Mouse (Mus musculus) E14TG2a.4 (cell line): ENCODE measurements around the gene Fam155a.

Experiments
- H3K27me3 ChIP-seq: 2 replicates; pipeline ENCODE4 v1.6.1; 2014; ENCODE audit warnings: low read length, control low read depth; ENCODE audit not compliant: insufficient read depth
- H3K36me3 ChIP-seq: 2 replicates; pipeline ENCODE4 v1.6.1; 2014; ENCODE audit warnings: low read length, control low read depth; ENCODE audit not compliant: insufficient read depth
- H3K4me1 ChIP-seq: replicated peaks from 2 replicates; pipeline ENCODE4 v1.6.1; 2014; ENCODE audit warnings: low read depth, low read length, control low read depth
- H3K4me3 ChIP-seq: replicated peaks from 2 replicates; pipeline ENCODE4 v1.5.1; 2014; ENCODE audit warnings: mild to moderate bottlenecking, low read length
- H3K9me3 ChIP-seq: 2 replicates; pipeline ENCODE4 v1.6.1; 2014; ENCODE audit warnings: low read length, control low read depth
- CTCF ChIP-seq: conservative IDR thresholded peaks from 2 replicates; pipeline ENCODE4 v1.5.1; 2014; ENCODE audit warnings: low read length
- NANOG ChIP-seq: IDR thresholded peaks from 2 replicates; pipeline ENCODE4 v1.6.1; 2014; ENCODE audit warnings: borderline replicate concordance, low read length, mixed read lengths
- POU5F1 ChIP-seq: IDR thresholded peaks from 2 replicates; pipeline ENCODE4 v1.6.1; 2014; ENCODE audit warnings: low read length, borderline replicate concordance

Gene Fam155a

DNA sequence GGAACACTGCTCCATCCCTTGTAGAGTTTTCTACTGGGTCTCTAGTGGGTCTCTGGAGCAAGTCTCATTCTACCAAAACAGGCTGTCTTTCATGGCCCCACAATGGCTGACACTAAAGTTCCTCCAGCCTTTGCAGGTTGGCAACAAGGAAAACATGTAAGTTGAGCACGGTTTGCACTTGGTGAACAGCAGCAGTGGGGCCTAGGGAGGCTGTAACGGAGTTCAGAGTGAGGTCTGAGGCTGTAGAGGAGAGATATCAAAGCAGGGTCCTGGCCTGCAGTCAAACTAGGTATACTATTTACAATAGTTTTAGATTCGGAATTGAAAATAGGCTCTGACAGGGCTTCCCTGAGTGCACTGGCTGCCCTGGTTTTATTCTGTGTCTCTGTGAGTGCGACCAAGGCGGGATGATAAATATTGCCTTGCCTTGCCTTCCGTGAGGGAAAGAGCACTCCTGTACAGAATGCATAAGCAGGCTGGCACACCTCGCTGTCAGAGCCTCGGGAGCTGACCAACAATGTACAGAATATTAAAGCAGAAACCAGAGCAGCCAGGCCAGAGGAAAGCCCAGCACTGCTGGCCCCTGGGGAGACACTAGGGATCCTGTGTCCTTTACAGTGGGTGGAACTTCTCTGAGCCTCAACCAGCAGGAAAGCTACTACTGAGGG, 277.3 kb downstream of the Fam155a start:
- Histone ChIP-seq H3K4me3 (no peak overlapping the region), H3K36me3 (no peaks in the 10 kb centered on the region), H3K9me3 (no peaks in the 10 kb centered on the region), H3K27me3 (no peaks in the 10 kb centered on the region), H3K4me1 (no peaks in the 10 kb centered on the region)
- no peak for TF ChIP-seq CTCF
- no peak for TF ChIP-seq POU5F1

DNA sequence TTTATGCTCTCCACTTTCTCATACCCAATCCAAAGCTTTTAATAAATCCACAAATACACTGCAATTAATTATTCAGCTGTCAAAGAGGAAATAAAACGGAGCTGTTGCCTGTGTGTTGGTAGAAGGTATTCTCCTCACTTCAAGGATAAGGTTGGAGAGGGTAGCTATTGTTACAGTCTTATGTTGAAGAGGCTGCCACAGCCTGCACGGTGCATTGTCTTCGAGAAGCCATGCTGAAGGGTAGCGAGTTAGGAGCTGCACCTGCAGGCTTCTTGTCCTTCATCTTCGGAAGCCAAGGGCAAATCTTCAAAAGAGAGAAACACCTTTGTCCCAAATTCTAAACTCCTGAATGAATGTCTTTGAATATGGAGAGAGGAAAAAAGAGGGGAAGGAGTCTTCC, 288.4 kb downstream of the Fam155a start:
- Histone ChIP-seq H3K9me3 (no peaks in the 10 kb centered on the region), H3K4me3 (no peak overlapping the region), H3K27me3 (no peaks in the 10 kb centered on the region), H3K36me3 (no peaks in the 10 kb centered on the region), H3K4me1 (peaks cover 4% of the 10 kb centered on the region; the same call in 1 of the 2 replicates)
- TF ChIP-seq CTCF = no peak
- no peak for TF ChIP-seq NANOG
- TF ChIP-seq POU5F1 = no peak

DNA sequence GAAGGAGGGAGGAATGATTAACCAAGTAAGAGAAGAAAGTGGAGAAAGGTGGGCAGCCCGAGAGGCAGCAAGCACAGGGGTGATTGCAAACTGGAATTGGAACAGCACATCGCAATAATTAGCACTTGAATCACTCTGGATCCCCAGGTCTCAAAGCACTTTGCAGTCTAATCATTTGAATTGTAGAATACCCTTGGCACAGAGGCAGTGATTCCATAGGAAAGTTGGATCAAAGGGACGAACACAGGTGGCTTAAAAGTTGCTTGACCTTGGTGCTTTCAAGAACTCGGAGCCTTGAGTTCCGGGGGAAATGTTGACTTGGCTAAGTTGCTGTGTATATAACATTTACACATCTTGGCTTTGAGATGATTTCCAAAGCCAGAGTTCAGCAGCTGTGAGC, 299.7 kb downstream of the Fam155a start:
- Histone ChIP-seq H3K27me3 (no peaks in the 10 kb centered on the region), H3K4me3 (no peak overlapping the region), H3K9me3 (no peaks in the 10 kb centered on the region; the same call in 1 of the 2 replicates), H3K36me3 (no peaks in the 10 kb centered on the region), H3K4me1 (peaks cover 20% of the 10 kb centered on the region)
- TF ChIP-seq NANOG (peak; percentile 78; the same call in 1 of the 2 replicates), CTCF (no peak), POU5F1 (no peak)

DNA sequence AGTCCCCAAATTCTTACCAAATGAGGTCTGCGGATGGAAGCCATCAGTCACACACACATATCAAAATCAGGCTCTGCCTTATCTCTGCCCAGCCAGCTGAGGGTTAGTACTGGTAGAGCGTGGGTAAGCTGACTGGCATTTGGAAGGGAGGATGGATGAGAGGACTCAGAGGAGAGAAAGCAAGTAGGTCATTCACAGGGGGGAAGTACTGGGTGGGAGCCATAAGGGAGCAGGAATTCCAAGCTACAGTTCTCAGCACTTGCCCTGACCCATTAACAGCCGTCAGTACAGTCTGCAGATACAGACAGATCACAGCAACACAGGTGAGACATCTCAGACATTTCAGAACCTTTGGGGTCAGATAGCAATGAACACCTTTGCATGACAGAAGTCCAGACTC, 300.8 kb downstream of the Fam155a start:
- Histone ChIP-seq H3K4me1 (peaks cover 20% of the 10 kb centered on the region), H3K36me3 (no peaks in the 10 kb centered on the region), H3K4me3 (no peak overlapping the region), H3K27me3 (no peaks in the 10 kb centered on the region), H3K9me3 (no peaks in the 10 kb centered on the region; the same call in 1 of the 2 replicates)
- TF ChIP-seq CTCF (no peak), POU5F1 (no peak), NANOG (no peak)

DNA sequence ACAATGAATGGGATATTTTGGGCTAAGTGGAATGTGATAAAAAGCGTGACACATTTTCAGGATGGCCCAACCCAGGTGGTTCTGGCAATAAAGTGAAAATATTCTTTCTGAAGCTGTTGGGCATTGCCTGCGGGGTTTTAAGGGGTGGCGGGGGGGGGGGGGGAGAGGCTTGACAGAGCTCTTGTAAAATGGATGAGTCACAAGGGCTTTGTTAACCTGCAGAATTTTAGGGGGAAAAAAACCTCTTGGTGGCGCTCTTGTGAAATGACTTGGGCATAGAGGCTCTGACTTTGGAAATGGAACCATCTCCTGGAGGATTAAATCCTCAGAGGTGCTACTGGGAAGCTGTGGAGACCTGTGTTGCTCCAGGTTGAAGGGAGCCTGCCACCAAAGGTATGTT, 309.9 kb downstream of the Fam155a start:
- Histone ChIP-seq H3K27me3 (no peaks in the 10 kb centered on the region), H3K36me3 (no peaks in the 10 kb centered on the region), H3K9me3 (no peaks in the 10 kb centered on the region), H3K4me1 (no peaks in the 10 kb centered on the region), H3K4me3 (no peak overlapping the region)
- TF ChIP-seq NANOG (no peak), POU5F1 (no peak), CTCF (no peak)

DNA sequence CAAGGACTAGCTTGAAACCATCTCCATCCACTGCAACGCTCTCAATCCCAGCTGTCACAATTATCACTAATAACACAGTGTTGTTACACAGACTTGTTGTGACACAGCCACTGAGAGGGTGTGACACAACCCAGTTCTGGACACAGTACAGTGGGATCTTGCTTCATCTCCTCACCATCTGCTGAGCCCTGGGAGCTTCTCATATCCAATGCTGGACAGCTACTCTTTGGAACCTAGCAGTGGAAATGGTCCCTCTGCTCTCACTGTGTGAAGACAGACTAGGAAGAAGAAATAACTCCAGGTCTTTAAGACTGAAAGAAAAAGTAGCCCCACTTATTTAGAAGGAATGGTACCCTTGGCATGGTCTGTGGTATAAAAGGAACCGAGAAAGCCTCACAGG, 310.3 kb downstream of the Fam155a start:
- Histone ChIP-seq H3K4me1 (no peaks in the 10 kb centered on the region), H3K9me3 (no peaks in the 10 kb centered on the region), H3K4me3 (no peak overlapping the region), H3K27me3 (no peaks in the 10 kb centered on the region), H3K36me3 (no peaks in the 10 kb centered on the region)
- TF ChIP-seq CTCF = no peak

DNA sequence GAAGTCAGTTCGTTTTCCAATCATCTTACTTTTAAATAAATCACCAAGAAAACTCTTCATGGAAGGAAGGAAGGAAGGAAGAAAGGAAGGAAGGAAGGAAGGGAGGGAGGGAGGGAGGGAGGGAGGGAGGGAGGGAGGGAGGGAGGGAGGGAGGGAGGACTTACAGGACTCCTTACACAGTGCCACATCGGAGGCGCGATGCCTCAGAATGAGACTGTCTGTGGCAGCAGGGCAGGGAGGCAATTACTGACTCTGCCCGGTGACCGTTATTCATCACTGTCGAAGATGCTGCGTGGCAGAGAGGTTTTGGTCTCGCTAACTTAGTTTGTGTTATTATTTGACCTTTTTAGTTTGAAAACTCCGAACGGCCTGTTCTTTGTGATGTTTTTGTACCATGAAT, 312.3 kb downstream of the Fam155a start:
- Histone ChIP-seq H3K27me3 (no peaks in the 10 kb centered on the region), H3K4me3 (no peak overlapping the region)
- TF ChIP-seq NANOG = no peak

DNA sequence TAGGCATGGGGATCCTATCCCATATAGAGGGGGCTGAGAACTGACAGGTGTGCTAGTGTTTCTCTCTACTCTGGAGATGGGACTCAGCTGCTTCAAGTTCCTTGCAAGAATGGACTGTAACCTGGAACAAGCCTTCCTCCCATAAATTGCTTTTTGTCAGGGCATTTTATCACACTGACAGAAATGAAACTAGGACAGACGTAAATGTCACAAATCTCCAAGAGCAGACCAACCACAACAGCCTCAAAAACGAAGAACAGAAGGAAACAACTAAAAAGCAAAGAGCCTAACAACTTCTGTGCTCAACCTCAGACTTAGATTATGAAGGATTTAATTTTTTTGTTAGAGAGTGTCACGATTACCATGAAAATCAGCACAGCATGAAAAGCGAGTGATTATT, 315.8 kb downstream of the Fam155a start:
- Histone ChIP-seq H3K4me3 (no peak overlapping the region), H3K4me1 (no peaks in the 10 kb centered on the region), H3K27me3 (no peaks in the 10 kb centered on the region), H3K9me3 (no peaks in the 10 kb centered on the region), H3K36me3 (no peaks in the 10 kb centered on the region)
- no peak for TF ChIP-seq NANOG
- no peak for TF ChIP-seq CTCF
- TF ChIP-seq POU5F1 = no peak

More for the DNA sequence above, 312.3 kb downstream of the Fam155a start:
- Histone ChIP-seq H3K9me3 (no peaks in the 10 kb centered on the region), H3K4me1 (no peaks in the 10 kb centered on the region), H3K36me3 (no peaks in the 10 kb centered on the region)

DNA sequence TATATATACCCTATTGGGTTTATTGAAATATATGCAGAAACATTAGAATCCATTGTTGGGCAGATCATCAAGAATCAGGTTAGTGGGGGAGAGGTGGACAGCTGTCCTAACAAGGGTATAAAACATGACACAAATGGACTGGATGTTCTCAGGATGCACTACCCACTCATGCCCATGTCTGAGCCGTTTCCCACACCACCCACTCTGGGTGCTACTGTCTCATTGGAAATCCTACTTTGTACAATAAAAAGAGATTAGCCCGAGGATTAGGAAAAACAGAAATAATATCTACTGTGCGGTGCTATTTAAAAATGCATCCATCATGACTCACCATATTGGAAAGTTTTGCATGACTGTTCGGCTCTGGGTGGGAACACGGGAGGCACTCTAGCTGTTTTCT, 317.2 kb downstream of the Fam155a start:
- no peaks in the 10 kb centered on the region for H3K27me3 ChIP-seq
- no peaks in the 10 kb centered on the region for H3K4me1 ChIP-seq
- H3K9me3 ChIP-seq = no peaks in the 10 kb centered on the region
- no peak overlapping the region for H3K4me3 ChIP-seq
- H3K36me3 ChIP-seq = no peaks in the 10 kb centered on the region
- no peak for TF ChIP-seq CTCF
- no peak for TF ChIP-seq NANOG
- no peak for TF ChIP-seq POU5F1
